Mouse (Mus musculus): ENCODE results near the gene Gm13043. TPM values are rescaled to one million over a fixed set of nuclear protein-coding genes. Genes with fewer than 3 reads are reported as not detected.
"Not testable (repeated sequence)": the region's sequence is repeated elsewhere in the genome, so short reads cannot be mapped to it uniquely, and the experiment has no call there.

The Gm13043 gene
- polyA plus RNA-seq (2011; ENCODE audit: insufficient read length, low read depth, missing spikeins), result not detected in 2 replicates

- Histone ChIP-seq H3K4me3 (ENCODE audit: insufficient read depth, low read length) (no peak within 1 kb of the TSS), H3K27ac (ENCODE audit: insufficient read depth, low read length) (no peak within 1 kb of the TSS), H3K4me1 (ENCODE audit: control insufficient read depth, insufficient read depth, low read length) (no peaks in the 10 kb centered on the region)
- TF ChIP-seq CTCF (IDR thresholded peaks at IDR 0.05; ENCODE audit: borderline replicate concordance, insufficient read depth, low read length), result no peak
Observed at GRCm38 (mm10) chr4:143511043-143511442, at the start of gene Gm13043. TSS of gene Gm13043 (plus strand) at chr4:143511343.

GRCm38 (mm10) chr4:143535654-143536053, 24.5 kb downstream of the Gm13043 start, which contains the start of gene Gm13040:
TSS of gene Gm13040 (plus strand) at chr4:143535954.
- not testable (repeated sequence) for H3K4me3 ChIP-seq (ENCODE audit: insufficient read depth, low read length); H3K27ac ChIP-seq (ENCODE audit: insufficient read depth, low read length); H3K4me1 ChIP-seq (ENCODE audit: control insufficient read depth, insufficient read depth, low read length)

GRCm38 (mm10) chr4:143551400-143551799, 40.3 kb downstream of the Gm13043 start, which contains the start of the genes BC080695 and Gm13057:
TSS of gene BC080695 (plus strand) at chr4:143551700.
TSS of gene Gm13057 (plus strand) at chr4:143551709.
- H3K4me3 ChIP-seq (ENCODE audit: insufficient read depth, low read length); H3K4me1 ChIP-seq (ENCODE audit: control insufficient read depth, insufficient read depth, low read length): not testable (repeated sequence)

More at GRCm38 (mm10) chr4:143551400-143551799, 40.3 kb downstream of the Gm13043 start, which contains the start of the genes BC080695 and Gm13057:
- not testable (repeated sequence) for H3K27ac ChIP-seq (ENCODE audit: insufficient read depth, low read length)

Other genes starting within 250 kb of the Gm13043 start
- gene Pdpn, start 211.8 kb upstream of the Gm13043 start, polyA plus RNA-seq (2011; ENCODE audit: insufficient read length, low read depth, missing spikeins), result 163 and 184 TPM in 2 replicates
- gene Lrrc38, start 161.6 kb upstream of the Gm13043 start, polyA plus RNA-seq (2011; ENCODE audit: insufficient read length, low read depth, missing spikeins), result not detected in 2 replicates
- gene Pramel1, start 116.9 kb upstream of the Gm13043 start, polyA plus RNA-seq (2011; ENCODE audit: insufficient read length, low read depth, missing spikeins), result not detected in 2 replicates
- 22.9 and 25.8 TPM in 2 replicates for gene Pramef8, start 98.9 kb upstream of the Gm13043 start, polyA plus RNA-seq (2011; ENCODE audit: insufficient read length, low read depth, missing spikeins)
- not detected in 2 replicates for gene Oog4, start 61.0 kb upstream of the Gm13043 start, polyA plus RNA-seq (2011; ENCODE audit: insufficient read length, low read depth, missing spikeins)
- gene Gm13040, start 24.6 kb downstream of the Gm13043 start, polyA plus RNA-seq (2011; ENCODE audit: insufficient read length, low read depth, missing spikeins), result not detected in 2 replicates
- not detected in 2 replicates for gene BC080695, start 40.4 kb downstream of the Gm13043 start, polyA plus RNA-seq (2011; ENCODE audit: insufficient read length, low read depth, missing spikeins)
- not detected in 2 replicates for gene Gm13057, start 40.4 kb downstream of the Gm13043 start, polyA plus RNA-seq (2011; ENCODE audit: insufficient read length, low read depth, missing spikeins)
- not detected in 2 replicates for gene Gm13083, start 103.7 kb downstream of the Gm13043 start, polyA plus RNA-seq (2011; ENCODE audit: insufficient read length, low read depth, missing spikeins)
- not detected in 2 replicates for gene Gm13088, start 145.9 kb downstream of the Gm13043 start, polyA plus RNA-seq (2011; ENCODE audit: insufficient read length, low read depth, missing spikeins)
- gene Gm13089, start 191.4 kb downstream of the Gm13043 start, polyA plus RNA-seq (2011; ENCODE audit: insufficient read length, low read depth, missing spikeins), result not detected in 2 replicates
- not detected in 2 replicates for gene Gm13078, start 208.1 kb downstream of the Gm13043 start, polyA plus RNA-seq (2011; ENCODE audit: insufficient read length, low read depth, missing spikeins)